Comparison of ENCODE assay signal across 8 mouse cellular contexts in genomic region chr12:72236564-72237011, GRCm38 (mm10). TPM values are rescaled to one million over a fixed set of nuclear protein-coding genes. Genes with fewer than 3 reads are reported as not detected.
DNase-seq lines count a peak whose midpoint lies in the region; ATAC-seq and TF ChIP-seq lines count a peak whose summit lies in the region.

No protein-coding gene starts in this region.

- no peak for TF ChIP-seq CTCF in lung, adult 2 months (IDR thresholded peaks at IDR 0.05; ENCODE audit: insufficient read depth, low read length)
- TF ChIP-seq CTCF in kidney, postnatal 0 days (IDR thresholded peaks at IDR 0.05; ENCODE audit: low read depth): no peak

- under 1% methylated on average over 56 of the region's 56 CpGs for WGBS in lung, adult 2 months
- under 1% methylated on average over 56 of the region's 56 CpGs for WGBS in kidney, postnatal 0 days
- WGBS in neural tube, embryonic 14.5 days: under 1% methylated on average over 52 of the region's 56 CpGs

- 0 out of 2 replicates have a peak overlapping the region, but pooled peaks have one; percentile 4 for H3K9ac ChIP-seq in kidney, postnatal 0 days (ENCODE audit: low read depth, low read length)
- H3K9ac ChIP-seq in neural tube, embryonic 14.5 days (replicated peaks; ENCODE audit: low read depth, low read length): peak overlapping the region; percentile 97

- no peak overlapping the region for H3K27ac ChIP-seq in kidney, postnatal 0 days
- H3K27ac ChIP-seq in neural tube, embryonic 14.5 days (ENCODE audit: low read depth, low read length): peak overlapping the region; percentile 97

- DNase-seq in lung, adult 2 months: peak; percentile 5
- no peak for DNase-seq in lung, adult 18-20 months
- peak; percentile 79 for DNase-seq in embryo, embryonic 9.5 days (ENCODE audit: extremely low spot score)
- DNase-seq in heart, adult 11 months: peak; percentile 97
- DNase-seq in kidney, postnatal 0 days (ENCODE audit: low spot score): peak; percentile 75
- DNase-seq in liver: peak; percentile 37
- no peak for DNase-seq in B cell, adult 2 months

- no peaks in the 10 kb centered on the region; the same call in 1 of the 2 replicates for H3K4me1 ChIP-seq in lung, adult 2 months (ENCODE audit: control insufficient read depth, insufficient read depth, low read length)
- H3K4me1 ChIP-seq in kidney, postnatal 0 days (replicated peaks; ENCODE audit: insufficient read depth, low read length): no peaks in the 10 kb centered on the region
- peaks cover 18% of the 10 kb centered on the region for H3K4me1 ChIP-seq in neural tube, embryonic 14.5 days (ENCODE audit: control insufficient read depth, insufficient read depth, low read length)

- H3K36me3 ChIP-seq in kidney, postnatal 0 days (ENCODE audit: insufficient read depth, low read length): no peaks in the 10 kb centered on the region
- no peaks in the 10 kb centered on the region for H3K36me3 ChIP-seq in neural tube, embryonic 14.5 days (ENCODE audit: control insufficient read depth, insufficient read depth, low read length)

- H3K9me3 ChIP-seq in kidney, postnatal 0 days (replicated peaks; ENCODE audit: low read length): no peaks in the 10 kb centered on the region
- no peaks in the 10 kb centered on the region for H3K9me3 ChIP-seq in neural tube, embryonic 14.5 days (ENCODE audit: control insufficient read depth, low read length)

- no peak for TF ChIP-seq POLR2A in lung, adult 2 months (IDR thresholded peaks at IDR 0.05; ENCODE audit: borderline replicate concordance, extremely low read depth, low read depth, low read length)

- H3K4me2 ChIP-seq in kidney, postnatal 0 days (ENCODE audit: low read length): peak overlapping the region; percentile 73
- peak overlapping the region; percentile 95 for H3K4me2 ChIP-seq in neural tube, embryonic 14.5 days (ENCODE audit: low read depth, low read length)

- H3K27me3 ChIP-seq in kidney, postnatal 0 days (ENCODE audit: insufficient read depth, low read length): no peaks in the 10 kb centered on the region; the same call in 1 of the 2 replicates
- H3K27me3 ChIP-seq in neural tube, embryonic 14.5 days (ENCODE audit: control insufficient read depth, insufficient read depth, low read length): no peaks in the 10 kb centered on the region; the same call in 1 of the 2 replicates

- peak; percentile 85 for ATAC-seq in kidney, postnatal 0 days (replicated peaks; ENCODE audit: low FRiP score, low read depth)
- ATAC-seq in neural tube, embryonic 14.5 days (ENCODE audit: low read depth): peak; percentile 96

- H3K4me3 ChIP-seq in lung, adult 2 months (replicated peaks; ENCODE audit: extremely low read depth, low read depth, low read length): peak overlapping the region; percentile 39
- H3K4me3 ChIP-seq in kidney, postnatal 0 days (replicated peaks; ENCODE audit: low read depth, low read length): peak overlapping the region; percentile 44
- peak overlapping the region; percentile 64 for H3K4me3 ChIP-seq in neural tube, embryonic 14.5 days (ENCODE audit: low read depth, low read length)

RNA-seq across cellular contexts. Expression of gene Ccdc175, which starts 51.8 kb away (rescaled TPM):
- polyA plus RNA-seq in lung, adult 2 months (2012; rRNA removed): not detected in 2 replicates
- polyA plus RNA-seq in kidney, postnatal 0 days (2015; fragmentation: Nextera tagmentation; extraction: Ambion mirVana): 0.05 and 0.09 TPM in 2 replicates
- polyA plus RNA-seq in neural tube, embryonic 14.5 days (2014; fragmentation: Nextera tagmentation; extraction: Ambion mirVana): 0.09 TPM in 1 of 2 replicates, not detected in the other

Comparison
In these comparisons a context has a peak if more than half of its experiments do, and no peak if none do; other contexts are left out.
1. DNase-seq: peak in lung, adult 2 months (single experiment), embryo, embryonic 9.5 days (single experiment), heart, adult 11 months (single experiment), kidney, postnatal 0 days (single experiment) and liver (single experiment); none in lung, adult 18-20 months (0 of 2) and B cell, adult 2 months (0 of 2).
2. Peak in every context shown above with its lines, with median percentiles within 50 percentile points of each other: H3K4me3 ChIP-seq.